Mouse (Mus musculus): ENCODE results near the gene Gm9844.

DNA sequence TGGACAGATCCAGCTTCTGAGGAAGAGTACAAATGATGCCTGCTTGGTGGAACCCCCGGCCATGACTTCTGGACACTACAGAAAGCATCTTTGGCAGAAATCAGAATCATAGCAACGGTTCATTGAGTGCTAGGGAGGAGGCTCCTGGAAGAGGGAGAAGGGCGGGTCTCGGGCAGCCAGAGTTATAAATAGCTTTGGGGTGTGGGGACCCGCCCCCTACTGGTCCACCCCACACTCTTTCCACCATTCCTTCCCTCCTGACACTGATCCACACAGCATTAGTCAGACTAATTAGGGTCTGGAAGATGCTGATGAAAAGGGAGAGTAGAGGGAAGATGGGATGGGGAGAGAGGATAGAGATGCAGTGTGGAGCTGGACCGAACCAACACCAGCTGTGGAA is 44.5 kb downstream of the Gm9844 start:
- TF ChIP-seq POLR2A (IDR thresholded peaks at IDR 0.05; ENCODE audit: insufficient read length, low read depth), result no peak
- no peak for TF ChIP-seq CEBPB (IDR thresholded peaks at IDR 0.05; ENCODE audit: insufficient read depth, poor library complexity, severe bottlenecking)
